Mouse (Mus musculus) embryonic facial prominence, embryonic 12.5 days (tissue): Measurements from ENCODE around the gene Aebp1. TPM values are rescaled to one million over a fixed set of nuclear protein-coding genes. Genes with fewer than 3 reads are reported as not detected.

ENCODE experiments used
- ATAC-seq: fragments of 200-750 bp; cut with Nextera tagmentation; 2 replicates; pipeline ENCODE4 v1.8.0; 2017; ENCODE audit not compliant: insufficient number of reproducible peaks, insufficient read depth, low FRiP score, low TSS enrichment
- H3K27ac ChIP-seq: fragments of 300-500 bp; sonication (generic); 2 replicates; pipeline ENCODE4 v1.5.1; 2016; ENCODE audit warnings: mild to moderate bottlenecking
- H3K27me3 ChIP-seq: fragments of 300-500 bp; sonication (generic); 2 replicates; pipeline ENCODE4 v1.6.1; 2016; ENCODE audit warnings: mild to moderate bottlenecking, moderate library complexity
- H3K36me3 ChIP-seq: fragments of 300-500 bp; sonication (generic); 2 replicates; pipeline ENCODE4 v1.6.1; 2016; ENCODE audit warnings: mild to moderate bottlenecking
- H3K4me1 ChIP-seq: fragments of 300-500 bp; sonication (generic); 2 replicates; pipeline ENCODE4 v1.6.1; 2016
- H3K4me2 ChIP-seq: fragments of 300-500 bp; sonication (generic); replicated peaks from 2 replicates; pipeline ENCODE4 v1.6.1; 2016; ENCODE audit warnings: mild to moderate bottlenecking, moderate library complexity
- H3K4me3 ChIP-seq: fragments of 300-500 bp; sonication (generic); 2 replicates; pipeline ENCODE4 v1.5.1; 2016; ENCODE audit warnings: mild to moderate bottlenecking
- H3K9ac ChIP-seq: fragments of 300-500 bp; sonication (generic); 2 replicates; pipeline ENCODE4 v1.6.1; 2016; ENCODE audit warnings: mild to moderate bottlenecking, moderate library complexity
- H3K9me3 ChIP-seq: fragments of 300-500 bp; sonication (generic); 2 replicates; pipeline ENCODE4 v1.6.1; 2016; ENCODE audit warnings: mild to moderate bottlenecking, moderate library complexity
- WGBS: fragments of 180-500 bp; shearing (Covaris S2); methylation state at CpG from one replicate; pipeline ENCODE4 v1.1.7; 2016; 5-methylcytosine and 5-hydroxymethylcytosine counted together
- polyA plus RNA-seq: library from polyadenylated mRNA; unstranded; fragments of >200 nt; fragmentation: Nextera tagmentation; extraction: Ambion mirVana; gene quantifications from 2 replicates; pipeline ENCODE4 v1.2.1, GENCODE M21; 2016

The Aebp1 gene
- polyA plus RNA-seq, 1 experiment from 2014 or later: 29.1 TPM

DNA sequence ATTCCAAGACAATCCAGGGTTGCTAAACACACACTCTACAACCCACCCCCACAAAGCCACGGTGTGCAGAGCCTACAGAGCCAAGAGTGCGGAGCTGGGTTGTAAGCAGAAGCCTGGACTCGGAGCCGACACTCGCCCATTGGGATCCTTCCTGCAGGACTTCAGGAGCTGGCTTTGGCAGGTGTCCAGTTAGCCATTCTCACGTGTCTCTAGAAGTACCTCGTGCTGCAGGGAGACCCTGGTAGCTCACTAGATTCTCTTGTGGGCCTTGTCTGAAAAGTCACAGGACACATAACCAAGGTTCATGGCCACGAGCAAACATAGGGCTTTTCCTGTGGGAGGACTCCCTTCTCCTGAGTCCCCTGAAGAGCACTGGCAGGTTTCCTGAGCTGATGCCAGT is 51.5 kb downstream of the Aebp1 start:
- ATAC-seq: no peak
- Histone ChIP-seq H3K27me3 (no peaks in the 10 kb centered on the region), H3K4me3 (no peak overlapping the region), H3K27ac (no peak overlapping the region), H3K4me2 (no peak overlapping the region), H3K36me3 (no peaks in the 10 kb centered on the region), H3K4me1 (no peaks in the 10 kb centered on the region), H3K9ac (no peak overlapping the region), H3K9me3 (no peaks in the 10 kb centered on the region)
- 69% methylated on average over 8 of the region's 8 CpGs for WGBS

DNA sequence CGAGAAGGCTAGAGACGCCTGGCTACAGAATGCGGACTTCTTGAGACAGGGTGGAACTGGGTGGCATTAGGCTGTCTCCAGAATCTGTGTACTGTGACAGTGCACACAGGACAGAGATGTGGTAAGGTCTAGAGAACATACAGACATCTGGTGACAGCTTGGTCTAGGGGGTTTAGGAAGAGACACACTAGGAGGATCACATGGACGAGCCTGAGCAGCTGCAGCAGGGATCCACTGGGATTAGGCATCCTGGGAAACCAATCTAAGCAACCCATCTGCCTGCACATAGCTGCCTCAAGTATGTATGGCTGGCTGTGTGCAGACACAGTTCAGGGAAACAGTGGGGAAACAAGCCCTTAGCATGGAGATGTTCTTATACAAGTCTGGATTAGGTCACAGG is 52.2 kb downstream of the Aebp1 start:
- no peak for ATAC-seq
- WGBS: 70% methylated on average over 4 of the region's 4 CpGs

DNA sequence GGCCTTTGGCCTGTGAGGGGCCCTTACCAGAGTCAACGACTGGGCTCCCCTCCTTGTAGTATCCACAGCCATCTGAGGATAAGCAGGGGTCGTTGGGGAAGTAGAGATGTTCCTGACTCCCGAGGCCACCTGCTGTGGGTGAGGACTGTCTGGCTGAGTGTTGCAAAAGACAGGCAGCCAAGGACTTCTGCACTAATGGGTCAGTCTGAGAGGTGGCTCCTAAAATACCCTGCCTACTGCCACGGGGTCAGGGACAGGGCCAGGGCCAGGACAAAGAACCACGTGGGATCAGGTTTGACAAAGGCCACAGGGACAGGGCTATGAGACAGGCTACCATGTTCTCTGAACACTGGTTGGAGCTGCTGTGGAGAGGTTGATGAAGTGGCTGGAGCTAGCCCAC is 53.2 kb downstream of the Aebp1 start:
- H3K36me3 ChIP-seq: no peaks in the 10 kb centered on the region
- ATAC-seq: no peak
- H3K4me2 ChIP-seq: no peak overlapping the region
- H3K9me3 ChIP-seq: no peaks in the 10 kb centered on the region
- H3K4me1 ChIP-seq: no peaks in the 10 kb centered on the region
- no peaks in the 10 kb centered on the region for H3K27me3 ChIP-seq
- H3K4me3 ChIP-seq: no peak overlapping the region
- H3K27ac ChIP-seq: no peak overlapping the region
- H3K9ac ChIP-seq: no peak overlapping the region
- 59% methylated on average over 5 of the region's 5 CpGs for WGBS

More for the DNA sequence above, 52.2 kb downstream of the Aebp1 start:
- Histone ChIP-seq H3K4me1 (no peaks in the 10 kb centered on the region), H3K36me3 (no peaks in the 10 kb centered on the region), H3K9ac (no peak overlapping the region), H3K9me3 (no peaks in the 10 kb centered on the region), H3K27ac (no peak overlapping the region), H3K4me2 (no peak overlapping the region), H3K4me3 (no peak overlapping the region), H3K27me3 (no peaks in the 10 kb centered on the region)

DNA sequence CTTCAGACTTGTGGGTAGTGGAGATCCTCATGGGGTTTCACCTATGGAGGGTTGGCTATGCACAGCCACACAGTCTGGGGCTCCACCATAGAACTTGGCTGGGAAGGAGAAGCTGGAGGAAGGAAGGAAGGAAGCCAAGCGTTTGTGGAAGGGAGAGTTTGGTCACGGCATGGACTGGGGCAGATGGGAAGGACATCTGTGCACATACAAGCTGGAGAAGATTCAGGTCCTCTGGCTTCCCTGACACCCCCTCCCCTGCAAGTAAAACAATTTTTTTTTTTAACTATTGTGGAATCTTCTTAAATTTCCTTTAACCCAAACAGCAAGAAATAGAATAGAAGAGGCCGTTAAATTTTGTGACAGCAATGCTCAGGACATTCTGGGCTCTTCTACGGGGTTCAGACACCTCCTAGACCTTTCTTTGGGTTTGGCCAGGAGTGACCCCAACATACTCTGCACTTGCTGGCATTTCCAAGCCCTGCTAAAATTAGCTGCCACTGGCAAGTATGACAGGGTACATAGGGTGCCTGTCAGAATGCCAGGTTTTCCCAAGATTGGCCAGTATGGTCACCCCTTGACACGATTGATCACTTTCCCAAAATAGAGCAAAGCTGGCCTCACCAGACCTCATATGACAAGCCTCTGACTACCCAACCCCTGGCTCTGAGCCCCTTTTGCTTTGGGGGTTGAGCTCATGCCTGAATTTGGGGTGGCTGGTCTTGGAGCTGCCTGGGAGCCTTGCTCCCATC is 53.9 kb downstream of the Aebp1 start:
- no peaks in the 10 kb centered on the region for H3K9me3 ChIP-seq
- H3K4me2 ChIP-seq: no peak overlapping the region
- WGBS: 81% methylated on average over 5 of the region's 5 CpGs
- no peak overlapping the region for H3K27ac ChIP-seq
- ATAC-seq: no peak
- H3K4me3 ChIP-seq: no peak overlapping the region
- H3K36me3 ChIP-seq: no peaks in the 10 kb centered on the region
- no peak overlapping the region for H3K9ac ChIP-seq
- no peaks in the 10 kb centered on the region for H3K4me1 ChIP-seq
- no peaks in the 10 kb centered on the region for H3K27me3 ChIP-seq

DNA sequence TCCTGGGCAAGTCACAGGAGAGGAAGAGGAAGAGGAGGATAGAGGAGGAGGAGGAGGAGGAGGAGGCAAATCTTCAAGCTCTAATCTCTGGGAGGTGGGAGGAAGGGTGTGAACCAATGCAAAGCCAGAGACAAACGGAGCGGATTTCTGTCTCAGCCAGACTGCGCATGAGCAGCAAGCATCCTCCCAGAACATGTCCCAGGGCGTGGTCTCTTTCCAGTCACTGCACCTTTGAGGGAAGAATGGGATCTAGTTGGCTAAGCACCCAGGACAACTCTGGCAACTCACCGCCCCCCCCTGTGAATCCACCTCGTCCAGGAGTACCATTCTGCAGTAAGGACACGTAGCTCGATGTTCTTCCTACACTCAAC is 54.4 kb downstream of the Aebp1 start:
- Histone ChIP-seq H3K4me2 (no peak overlapping the region), H3K4me1 (no peaks in the 10 kb centered on the region), H3K27me3 (no peaks in the 10 kb centered on the region), H3K4me3 (no peak overlapping the region), H3K36me3 (no peaks in the 10 kb centered on the region), H3K27ac (no peak overlapping the region), H3K9me3 (no peaks in the 10 kb centered on the region), H3K9ac (no peak overlapping the region)
- WGBS: 81% methylated on average over 8 of the region's 8 CpGs
- no peak for ATAC-seq

DNA sequence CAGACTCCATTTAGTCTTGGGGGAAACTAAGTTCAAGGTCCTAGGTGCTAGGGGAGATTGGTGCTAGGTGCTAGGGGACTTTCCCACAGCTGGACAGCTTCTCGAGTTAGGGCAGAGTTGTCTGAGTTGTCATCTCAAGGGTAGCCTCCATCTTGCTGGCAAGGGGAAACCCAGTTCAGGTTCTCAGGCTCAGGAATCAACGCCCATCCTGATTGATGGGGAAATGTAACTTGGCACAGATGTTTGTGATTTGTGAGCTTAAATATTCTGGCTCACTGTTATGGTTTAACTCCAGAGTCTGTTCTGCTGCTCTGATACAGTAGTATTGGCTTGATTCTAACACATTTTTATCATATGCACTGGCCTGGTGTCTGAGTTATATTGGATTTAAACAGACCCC is 56.4 kb downstream of the Aebp1 start:
- Histone ChIP-seq H3K36me3 (no peaks in the 10 kb centered on the region), H3K9ac (no peak overlapping the region), H3K27me3 (no peaks in the 10 kb centered on the region), H3K4me3 (no peak overlapping the region), H3K27ac (no peak overlapping the region), H3K9me3 (no peaks in the 10 kb centered on the region), H3K4me2 (no peak overlapping the region), H3K4me1 (no peaks in the 10 kb centered on the region)
- 56% methylated on average over 2 of the region's 2 CpGs for WGBS
- no peak for ATAC-seq

DNA sequence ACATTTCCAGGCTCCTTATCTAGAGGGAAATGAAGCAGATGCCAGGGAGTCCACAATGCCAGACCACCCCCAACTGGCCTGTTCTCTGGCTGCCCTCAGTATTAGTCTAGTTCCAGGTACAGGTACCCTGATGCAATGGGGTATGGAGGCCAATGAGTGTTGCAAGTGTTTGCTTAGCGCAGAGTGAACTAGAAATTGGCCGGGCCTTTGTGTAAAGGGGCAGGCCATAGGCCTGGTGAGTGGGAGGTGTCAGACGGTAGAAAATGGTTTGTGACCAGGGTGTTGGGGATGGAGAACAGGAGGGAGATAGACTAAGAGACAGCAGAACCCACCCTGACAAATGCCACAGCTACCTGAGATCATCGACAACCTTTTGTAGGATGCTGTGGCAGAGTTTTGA is 57.9 kb downstream of the Aebp1 start:
- no peaks in the 10 kb centered on the region for H3K4me1 ChIP-seq
- WGBS: 94% methylated on average over 4 of the region's 4 CpGs
- no peak overlapping the region for H3K27ac ChIP-seq
- H3K4me2 ChIP-seq: no peak overlapping the region
- no peak overlapping the region for H3K9ac ChIP-seq
- H3K27me3 ChIP-seq: no peaks in the 10 kb centered on the region
- ATAC-seq: no peak
- no peaks in the 10 kb centered on the region for H3K9me3 ChIP-seq
- no peak overlapping the region for H3K4me3 ChIP-seq
- no peaks in the 10 kb centered on the region for H3K36me3 ChIP-seq

DNA sequence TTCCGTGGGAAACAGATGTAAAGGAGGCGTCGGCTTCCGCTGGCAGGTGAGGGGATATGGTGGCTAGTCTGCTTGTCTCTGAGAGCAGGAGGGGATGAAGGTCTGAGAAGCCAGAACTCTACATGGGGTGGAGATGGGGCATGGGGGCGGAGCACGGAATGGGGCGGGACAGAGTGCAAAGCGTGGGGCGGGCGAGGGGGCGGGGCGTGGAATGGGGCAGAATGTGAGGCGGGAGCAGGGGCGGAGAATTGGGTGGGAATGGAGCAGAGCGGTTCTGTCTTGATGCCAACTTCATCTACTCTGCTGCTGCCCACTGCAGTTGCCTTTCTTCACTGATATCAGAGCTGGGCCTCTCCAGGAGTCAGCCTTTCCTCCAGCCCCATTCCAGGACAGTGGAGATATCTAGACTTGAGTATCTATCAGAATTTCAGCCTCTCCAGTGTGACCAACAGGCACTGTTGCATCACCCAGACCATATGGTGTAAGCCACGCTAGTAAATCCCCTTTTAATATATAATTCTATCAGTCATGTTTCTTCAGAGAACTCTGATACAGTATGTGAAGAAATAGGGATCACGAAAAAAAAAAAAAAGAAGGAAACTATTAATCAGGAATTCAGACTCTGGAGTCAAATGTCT is 58.7 kb downstream of the Aebp1 start:
- WGBS: 37% methylated on average over 17 of the region's 17 CpGs
- Histone ChIP-seq H3K27ac (no peak overlapping the region), H3K9ac (no peak overlapping the region), H3K4me3 (no peak overlapping the region), H3K9me3 (no peaks in the 10 kb centered on the region), H3K4me1 (no peaks in the 10 kb centered on the region), H3K27me3 (no peaks in the 10 kb centered on the region), H3K4me2 (no peak overlapping the region), H3K36me3 (no peaks in the 10 kb centered on the region)
- ATAC-seq: no peak

Other genes with a start within 250 kb of the Aebp1 start
- gene Mrps24, start 146.3 kb upstream of the Aebp1 start, polyA plus RNA-seq: 184 and 189 TPM in 2 replicates
- gene Urgcp, start 99.6 kb upstream of the Aebp1 start, polyA plus RNA-seq: 27.4 and 28.6 TPM in 2 replicates
- gene Dbnl, start 73.5 kb upstream of the Aebp1 start, polyA plus RNA-seq: 132 and 139 TPM in 2 replicates
- gene Pgam2, start 58.2 kb upstream of the Aebp1 start, polyA plus RNA-seq: 17.0 and 18.2 TPM in 2 replicates
- gene Polm, start 23.9 kb upstream of the Aebp1 start, polyA plus RNA-seq: 9.9 and 10.2 TPM in 2 replicates
- 122 and 127 TPM in 2 replicates for gene Pold2, start 16.3 kb downstream of the Aebp1 start, polyA plus RNA-seq
- gene Myl7, start 36.8 kb downstream of the Aebp1 start, polyA plus RNA-seq: 2.0 and 3.2 TPM in 2 replicates
- 2.7 and 3.5 TPM in 2 replicates for gene Gck, start 88.1 kb downstream of the Aebp1 start, polyA plus RNA-seq
- 57.7 and 58.2 TPM in 2 replicates for gene Ykt6, start 93.7 kb downstream of the Aebp1 start, polyA plus RNA-seq
- 2.4 and 2.6 TPM in 2 replicates for gene Camk2b, start 204.4 kb downstream of the Aebp1 start, polyA plus RNA-seq